Mouse (Mus musculus) CH12.LX (cell line): ENCODE data around the gene Gabra6.

Experiments
- CHD2 ChIP-seq: IDR thresholded peaks from 2 replicates; pipeline ENCODE4 v1.6.1; 2011; ENCODE audit warnings: low read length, improper control_type of control experiment
- CTCF ChIP-seq, 2 experiments: IDR thresholded peaks in 1 of 2; conservative IDR thresholded peaks in 1 of 2; 2 replicates each; pipeline ENCODE4 v1.5.1; 2011 to 2012; ENCODE audit warnings: low read depth in 2 of 2, low read length in 2 of 2, improper control_type of control experiment in 1 of 2, inconsistent platforms in 1 of 2, mild to moderate bottlenecking in 1 of 2, moderate library complexity in 1 of 2
- EP300 ChIP-seq: IDR thresholded peaks from 2 replicates; pipeline ENCODE4 v1.6.1; 2011; ENCODE audit warnings: low read length, improper control_type of control experiment
- ETS1 ChIP-seq: conservative IDR thresholded peaks from 2 replicates; pipeline ENCODE4 v1.6.1; 2012; ENCODE audit warnings: low read depth, mild to moderate bottlenecking, inconsistent platforms, low read length, improper control_type of control experiment, moderate library complexity
- HCFC1 ChIP-seq: IDR thresholded peaks from 2 replicates; pipeline ENCODE4 v1.6.1; 2012; ENCODE audit warnings: low read depth, mild to moderate bottlenecking, inconsistent platforms, low read length, improper control_type of control experiment
- MAZ ChIP-seq: IDR thresholded peaks from 2 replicates; pipeline ENCODE4 v1.6.1; 2012; ENCODE audit warnings: low read depth, mild to moderate bottlenecking, inconsistent platforms, low read length, improper control_type of control experiment, moderate library complexity
- POLR2A ChIP-seq: IDR thresholded peaks from 2 replicates; pipeline ENCODE4 v1.6.1; 2011; ENCODE audit warnings: low read depth, mild to moderate bottlenecking, improper control_type of control experiment, low read length
- USF1 ChIP-seq: IDR thresholded peaks from 2 replicates; pipeline ENCODE4 v1.6.1; 2014; ENCODE audit warnings: low read depth, mild to moderate bottlenecking, inconsistent platforms, low read length, improper control_type of control experiment
- ZNF384 ChIP-seq: IDR thresholded peaks from 2 replicates; pipeline ENCODE4 v1.6.1; 2012; ENCODE audit warnings: low read depth, low read length, improper control_type of control experiment, inconsistent platforms

DNA sequence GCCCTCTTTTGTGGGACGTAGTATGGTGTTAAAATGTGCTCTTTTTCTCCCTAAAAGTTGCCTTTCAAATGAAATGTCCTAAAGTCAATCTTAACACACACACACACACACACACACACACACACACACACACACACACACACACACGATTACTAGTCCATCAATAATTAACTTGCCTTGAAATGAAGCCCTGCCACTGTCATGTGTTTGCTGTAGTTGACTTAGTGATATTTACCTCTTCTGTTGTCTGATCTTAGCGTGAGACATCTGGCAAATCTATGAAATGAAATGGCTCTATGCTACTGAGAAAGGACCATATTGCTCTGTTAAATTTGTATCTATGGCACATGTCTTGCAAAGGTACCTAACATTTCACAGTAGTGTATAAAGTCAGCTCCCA lies 61.9 kb downstream of the Gabra6 start:
- TF ChIP-seq CHD2 (no peak), MAZ (no peak), USF1 (no peak), POLR2A (no peak), CTCF (conservative IDR thresholded peaks at IDR 0.05 in 1 of 2, IDR thresholded peaks at IDR 0.05 in 1 of 2; ENCODE audit: low read depth in 2 of 2, low read length in 2 of 2) (no peak), EP300 (no peak), ZNF384 (no peak), ETS1 (no peak), HCFC1 (no peak)
